Mouse (Mus musculus) testis, postnatal 10 days (tissue): Measurements from ENCODE around the gene Macc1.

Experiments used
- DNase-seq: peaks from one replicate; pipeline ENCODE4 v3.0.0; 2021; ENCODE audit warnings: low spot score

Macc1 gene

GRCm38 (mm10) chr12:119483922-119484631, 170.0 kb downstream of the Macc1 start:
- no peak for DNase-seq

GRCm38 (mm10) chr12:119511145-119511544, 197.1 kb downstream of the Macc1 start:
- no peak for DNase-seq
